Mouse (Mus musculus): ENCODE results near the gene Cacna2d3.

Cacna2d3 gene

DNA sequence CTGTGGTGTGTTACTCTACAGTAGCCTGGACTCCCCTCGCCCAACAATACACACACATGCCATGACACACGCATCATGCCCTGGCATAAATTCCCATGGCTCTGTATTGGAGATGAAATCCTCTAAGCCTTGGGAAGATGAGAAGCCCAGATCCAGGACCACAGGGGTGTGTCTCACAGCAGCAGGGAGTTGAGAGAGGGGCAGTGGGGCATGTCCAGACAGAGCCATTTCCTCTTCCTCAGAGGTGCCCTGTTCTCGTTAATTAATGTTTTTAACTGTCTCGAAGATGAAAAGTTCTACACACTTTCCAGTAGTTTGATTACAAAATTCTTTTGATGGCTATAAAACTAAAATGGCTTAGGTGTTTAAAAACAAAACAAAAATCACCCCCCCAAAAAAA lies 641.4 kb downstream of the Cacna2d3 start:
- no peak for DNase-seq (ENCODE audit: low read depth, low spot score)

DNA sequence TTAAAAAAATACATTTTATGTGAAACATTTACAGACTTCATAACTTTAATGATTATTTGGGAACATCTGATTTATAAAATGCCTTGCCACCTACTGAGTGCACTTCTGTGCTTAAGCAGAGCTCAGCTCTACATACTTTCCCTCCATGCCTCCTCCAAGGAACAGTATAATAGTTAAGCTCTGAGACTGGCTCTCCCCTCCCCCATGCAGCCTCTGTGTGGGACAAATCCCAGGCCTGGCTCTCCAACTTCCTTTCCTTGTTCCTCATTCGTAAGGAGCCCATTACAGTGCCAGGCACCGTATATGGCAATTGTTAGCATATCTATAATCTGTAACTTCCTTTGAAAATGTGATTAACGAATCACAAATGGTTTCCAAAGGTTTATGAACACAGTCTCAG lies 644.2 kb downstream of the Cacna2d3 start:
- no peak for DNase-seq (ENCODE audit: low read depth, low spot score)

DNA sequence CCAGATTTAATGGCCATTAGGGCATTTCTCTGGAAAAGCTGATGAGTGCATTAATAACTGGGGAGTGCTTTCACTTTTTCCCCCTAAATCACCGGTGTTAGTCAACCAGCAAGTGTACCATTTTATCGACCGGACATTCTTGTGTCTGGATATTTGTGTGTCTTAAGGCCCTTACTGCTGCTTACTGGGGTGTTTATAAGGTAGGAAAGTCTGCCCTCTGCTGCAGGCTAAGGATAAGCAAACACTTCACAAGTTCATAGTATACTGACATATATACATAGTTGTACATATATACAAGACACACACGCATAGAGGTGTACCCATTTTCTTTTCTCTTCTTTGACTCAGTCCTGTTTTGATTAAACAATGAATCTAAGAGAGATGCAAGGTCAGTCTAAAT lies 647.9 kb downstream of the Cacna2d3 start:
- no peak for DNase-seq (ENCODE audit: low read depth, low spot score)

DNA sequence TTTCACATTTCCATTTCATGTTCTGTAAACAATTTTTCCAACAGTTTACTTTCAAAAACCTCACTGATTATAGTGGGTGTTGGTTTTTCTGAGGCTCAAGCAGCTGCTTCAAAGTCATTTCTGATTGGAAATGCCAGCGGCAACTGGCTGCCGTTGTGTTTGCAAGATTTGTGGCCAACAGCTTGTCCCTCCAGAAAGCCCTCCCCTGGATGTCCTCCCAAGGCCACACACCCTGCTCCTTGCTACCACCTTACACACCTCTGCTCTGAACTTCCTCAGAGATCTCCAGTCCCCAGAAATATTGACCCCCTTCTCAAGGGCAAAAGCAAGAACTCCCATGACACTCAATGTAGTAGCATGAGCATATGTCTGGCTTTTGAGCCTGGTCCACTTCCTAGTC lies 659.0 kb downstream of the Cacna2d3 start:
- DNase-seq (ENCODE audit: low read depth, low spot score): no peak

DNA sequence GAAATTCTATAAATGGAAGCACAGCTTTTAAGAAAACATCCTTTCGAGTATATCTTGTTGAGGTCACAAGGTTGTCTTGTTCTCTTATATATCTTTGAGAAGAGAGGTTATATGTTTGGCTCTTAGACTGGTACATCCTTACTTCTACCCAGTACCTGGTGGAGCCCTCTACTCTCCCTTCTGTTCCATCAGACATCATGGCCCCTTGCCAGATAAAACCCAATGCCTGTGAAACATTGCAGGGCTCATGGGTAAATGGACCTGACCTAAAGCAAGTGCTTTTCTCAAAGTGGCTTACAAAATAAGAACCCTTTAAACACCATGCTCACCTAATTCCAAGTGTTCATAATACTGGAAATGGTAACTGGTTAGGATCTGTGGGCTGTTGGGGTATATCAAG lies 660.2 kb downstream of the Cacna2d3 start:
- no peak for DNase-seq (ENCODE audit: low read depth, low spot score)

DNA sequence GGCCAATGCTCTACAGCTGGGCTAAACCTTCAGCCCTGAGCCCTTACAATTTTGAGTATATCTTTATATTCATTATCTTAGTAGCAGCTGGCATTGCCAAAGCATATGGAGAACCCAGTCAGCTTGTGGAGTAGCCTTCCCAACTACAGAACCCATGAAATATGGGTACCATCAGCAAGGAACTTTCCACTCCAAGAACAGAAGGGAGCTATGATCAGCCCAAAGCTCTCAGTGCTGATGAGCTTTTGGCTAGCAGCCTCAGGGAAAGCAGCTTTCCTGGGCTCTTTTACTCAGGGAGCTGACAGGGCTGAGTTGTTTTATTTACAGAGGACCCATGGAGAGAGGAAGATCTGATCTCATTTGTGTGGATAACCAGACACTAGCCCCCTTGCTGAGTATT lies 661.0 kb downstream of the Cacna2d3 start:
- no peak for DNase-seq (ENCODE audit: low read depth, low spot score)

DNA sequence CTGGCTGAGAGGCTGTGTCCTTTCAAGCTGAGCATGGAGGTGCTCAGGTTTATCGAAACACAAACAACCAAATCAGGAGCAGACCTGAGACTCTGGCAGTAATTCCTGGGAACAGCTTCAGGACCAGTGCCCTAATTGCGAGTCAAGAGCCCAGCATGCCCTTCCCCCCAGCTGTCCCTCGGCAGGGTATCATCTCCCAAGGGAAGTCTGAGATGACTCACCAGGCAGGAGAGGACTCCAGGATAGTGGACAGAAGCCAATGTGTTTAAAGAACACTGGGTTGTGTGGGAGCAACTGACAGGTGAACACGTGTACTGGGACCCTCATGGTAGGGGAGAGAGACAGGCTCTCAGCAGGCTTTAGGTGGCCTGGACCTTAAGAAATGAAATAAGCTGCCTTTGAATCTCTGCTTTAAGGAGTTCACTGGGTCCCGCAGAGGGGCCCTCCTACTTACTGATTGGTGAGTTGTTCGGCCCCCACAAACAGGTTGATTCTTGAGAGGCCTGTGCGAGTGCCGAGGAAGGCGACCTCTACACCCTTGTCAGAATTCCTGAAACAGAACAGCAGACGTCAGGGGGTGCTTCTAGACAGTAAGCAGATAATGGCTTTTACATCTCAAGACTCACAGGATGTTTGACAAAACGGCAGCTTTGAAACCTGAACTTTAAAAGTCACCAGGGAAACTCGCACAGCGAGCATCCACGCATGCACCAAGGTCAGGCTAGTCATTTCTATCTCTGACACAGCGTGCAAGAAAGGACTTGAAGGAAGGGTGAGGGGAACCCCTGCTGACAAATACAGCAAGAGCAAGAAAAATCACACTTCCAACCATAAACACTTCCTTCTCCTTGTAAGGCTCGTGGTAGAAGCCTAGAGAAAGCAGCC lies 669.5 kb downstream of the Cacna2d3 start:
- DNase-seq (ENCODE audit: low read depth, low spot score): no peak

DNA sequence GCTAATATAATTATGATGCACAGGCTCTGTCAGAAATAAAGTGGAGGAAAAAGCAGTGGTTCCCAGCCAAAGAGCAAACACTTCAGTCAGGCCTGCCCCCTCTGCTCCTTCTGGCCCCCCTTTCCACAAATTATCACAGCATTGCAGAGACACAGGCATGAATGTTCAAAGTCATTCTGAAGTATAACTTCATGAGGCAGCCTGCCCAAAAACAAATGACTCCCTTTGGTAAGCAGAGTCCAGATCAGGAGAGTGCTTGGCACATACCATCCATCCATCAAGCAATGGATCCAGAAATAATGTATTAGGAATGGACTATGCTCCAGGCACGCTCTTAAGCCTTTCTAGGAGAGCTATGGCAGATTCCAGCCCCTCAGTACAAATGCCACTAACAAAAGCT lies 679.3 kb downstream of the Cacna2d3 start:
- DNase-seq (ENCODE audit: low read depth, low spot score): no peak

DNA sequence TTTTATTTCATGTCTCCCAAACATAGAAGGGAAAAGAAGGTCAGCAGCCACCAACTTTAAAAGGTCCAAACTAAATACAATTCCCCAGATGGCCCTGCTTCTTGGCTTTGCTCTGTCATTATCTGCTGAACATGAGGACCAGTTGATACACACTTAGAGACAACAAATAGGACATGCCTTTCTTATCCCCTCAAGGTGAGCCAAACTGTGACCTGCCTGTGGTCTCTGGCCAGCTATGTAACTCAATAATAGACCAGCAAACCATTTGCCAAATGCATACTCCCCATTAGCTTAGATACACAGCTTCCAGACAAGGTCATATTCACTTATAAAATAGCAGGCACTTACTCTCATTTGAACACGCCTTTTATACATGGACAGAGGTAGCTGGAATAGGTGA lies 680.2 kb downstream of the Cacna2d3 start:
- no peak for DNase-seq (ENCODE audit: low read depth, low spot score)

DNA sequence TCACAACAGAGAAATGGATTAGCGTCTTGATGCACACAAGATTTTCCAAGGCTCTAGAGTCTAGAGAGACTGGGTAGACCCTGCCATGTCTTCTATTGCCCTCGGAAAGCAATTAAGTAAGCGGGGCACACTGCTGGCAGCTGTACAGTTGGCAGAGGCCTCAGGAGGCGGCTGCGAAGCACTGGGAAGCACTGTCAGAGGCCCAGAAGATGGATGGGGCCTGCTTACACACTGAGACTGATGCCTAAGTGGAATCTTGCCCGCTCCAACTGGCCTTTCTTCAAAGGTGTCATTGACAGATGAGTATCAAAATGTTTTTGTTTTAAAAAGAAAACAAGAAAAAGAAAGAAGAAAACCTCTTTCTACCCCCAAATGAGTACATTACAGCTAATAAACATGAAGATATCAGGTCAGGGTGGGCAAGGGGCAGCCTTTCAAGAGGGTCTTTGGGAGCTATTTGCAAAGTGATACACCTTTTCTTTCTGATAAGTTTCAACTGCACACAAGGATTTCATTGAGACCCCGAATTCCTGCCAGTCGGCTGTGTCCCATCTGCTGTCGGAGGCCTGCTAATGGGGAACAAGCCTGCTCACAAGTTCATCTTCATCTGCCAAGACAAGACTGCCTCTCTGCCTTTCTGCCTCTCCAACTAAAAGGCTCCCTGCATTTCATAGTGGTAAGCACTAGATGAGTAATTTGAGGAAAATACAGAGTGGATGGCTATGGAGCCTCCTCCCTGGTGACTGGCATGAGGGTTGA lies 680.9 kb downstream of the Cacna2d3 start:
- DNase-seq (ENCODE audit: low read depth, low spot score): no peak

DNA sequence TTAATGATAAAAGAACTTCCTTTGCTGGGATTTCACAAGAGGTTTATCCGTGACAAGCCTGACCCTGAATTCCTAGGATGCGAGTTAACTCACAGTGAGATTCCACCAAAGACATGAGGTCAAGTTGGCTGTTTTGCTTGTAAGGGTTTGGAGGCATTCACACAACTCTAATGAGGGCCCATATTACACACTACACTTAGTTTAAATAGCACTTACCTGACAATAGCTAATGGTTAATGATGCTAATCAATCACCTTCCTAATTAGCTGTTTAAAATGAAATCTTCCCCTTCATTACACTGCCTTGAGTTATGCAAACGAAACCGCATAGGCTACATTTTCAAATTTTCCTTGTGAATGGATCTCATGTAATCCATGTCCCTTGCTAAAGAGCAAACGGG lies 683.4 kb downstream of the Cacna2d3 start:
- no peak for DNase-seq (ENCODE audit: low read depth, low spot score)

DNA sequence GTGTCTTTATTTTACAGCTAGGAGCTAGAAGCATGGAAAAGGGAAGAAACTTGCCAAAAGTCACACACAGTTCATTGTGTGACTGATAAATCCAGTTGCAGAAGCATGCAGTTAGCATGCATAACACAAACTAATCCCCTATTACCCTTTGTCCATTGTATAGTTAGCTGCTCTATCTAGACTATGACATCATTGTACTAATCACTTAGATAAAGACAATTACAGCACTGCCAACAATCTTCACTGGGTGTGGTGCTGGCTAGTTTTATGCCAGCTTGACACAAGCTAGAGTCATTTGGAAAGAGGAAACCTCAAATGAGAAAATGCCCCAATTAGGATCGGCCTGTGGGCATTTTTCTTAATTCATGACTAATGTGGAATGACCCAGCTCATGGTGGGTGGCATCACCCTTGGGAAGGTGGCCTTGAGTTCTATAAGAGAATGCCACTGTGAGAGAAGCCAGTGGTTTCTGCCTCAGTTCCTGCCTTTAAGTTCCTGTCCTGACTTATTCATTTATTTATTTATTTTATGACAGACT lies 689.7 kb downstream of the Cacna2d3 start:
- no peak for DNase-seq (ENCODE audit: low read depth, low spot score)

DNA sequence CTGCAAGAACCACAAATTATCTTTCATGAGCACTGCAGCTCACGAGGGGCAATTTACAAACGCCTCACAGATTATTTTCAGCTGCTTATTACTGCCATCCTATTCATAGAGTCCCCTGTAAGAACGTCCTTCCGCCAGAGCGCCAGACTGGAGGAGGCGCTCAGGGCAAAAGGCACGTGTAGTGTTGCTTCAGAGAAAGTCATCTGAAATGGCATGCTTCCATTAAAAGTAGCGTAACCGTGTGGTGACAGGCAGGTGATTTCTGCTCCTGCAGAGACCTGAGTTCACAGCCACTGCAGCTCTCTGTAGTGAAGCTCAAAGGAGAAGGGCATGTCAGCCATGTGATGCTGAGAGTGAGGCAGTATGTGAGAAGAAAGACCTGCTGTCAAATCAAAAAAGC lies 691.1 kb downstream of the Cacna2d3 start:
- peak; percentile 43 for DNase-seq (ENCODE audit: low read depth, low spot score)

DNA sequence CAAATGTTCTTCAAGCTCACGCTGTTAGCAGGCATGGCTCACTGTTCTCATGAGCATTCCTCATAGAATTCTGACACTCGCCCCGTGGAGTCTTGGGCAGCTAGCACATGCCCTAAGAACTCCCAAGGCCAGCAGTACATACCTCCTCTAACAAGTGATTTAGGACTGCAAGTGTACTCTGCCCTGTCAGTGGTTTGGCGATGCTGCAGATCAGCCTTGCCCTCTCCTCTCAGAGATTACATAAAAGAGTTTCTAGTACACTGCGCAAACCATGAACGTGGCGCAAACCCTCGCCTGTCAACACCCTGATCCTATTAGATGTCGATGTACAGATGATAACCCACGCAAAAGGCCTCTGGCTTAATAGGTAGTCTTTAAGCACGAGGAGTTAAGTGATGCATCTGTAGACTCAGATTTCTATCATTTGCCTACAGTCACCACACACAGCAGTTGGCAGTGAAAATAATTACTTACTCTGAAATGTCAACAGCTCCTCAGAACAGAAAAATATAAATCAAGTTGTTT lies 691.7 kb downstream of the Cacna2d3 start:
- peak; percentile 47 for DNase-seq (ENCODE audit: low read depth, low spot score)

DNA sequence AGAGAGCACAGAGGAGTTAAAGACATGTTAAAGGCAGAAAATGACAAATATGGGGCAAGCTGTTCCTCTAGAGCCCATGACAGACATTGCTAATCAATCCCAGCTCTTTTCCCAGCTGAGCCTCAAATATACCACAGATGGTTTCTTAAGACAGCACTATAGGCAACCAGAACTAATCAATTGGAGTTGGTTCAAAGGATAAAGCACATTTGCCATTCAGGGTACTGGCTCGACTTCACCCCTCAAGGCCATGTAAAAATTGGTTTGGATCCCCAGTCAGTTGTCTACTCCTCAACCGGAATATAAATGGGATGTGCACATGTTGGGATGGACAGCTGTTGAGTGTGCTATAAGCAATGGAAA lies 692.6 kb downstream of the Cacna2d3 start:
- no peak for DNase-seq (ENCODE audit: low read depth, low spot score)

DNA sequence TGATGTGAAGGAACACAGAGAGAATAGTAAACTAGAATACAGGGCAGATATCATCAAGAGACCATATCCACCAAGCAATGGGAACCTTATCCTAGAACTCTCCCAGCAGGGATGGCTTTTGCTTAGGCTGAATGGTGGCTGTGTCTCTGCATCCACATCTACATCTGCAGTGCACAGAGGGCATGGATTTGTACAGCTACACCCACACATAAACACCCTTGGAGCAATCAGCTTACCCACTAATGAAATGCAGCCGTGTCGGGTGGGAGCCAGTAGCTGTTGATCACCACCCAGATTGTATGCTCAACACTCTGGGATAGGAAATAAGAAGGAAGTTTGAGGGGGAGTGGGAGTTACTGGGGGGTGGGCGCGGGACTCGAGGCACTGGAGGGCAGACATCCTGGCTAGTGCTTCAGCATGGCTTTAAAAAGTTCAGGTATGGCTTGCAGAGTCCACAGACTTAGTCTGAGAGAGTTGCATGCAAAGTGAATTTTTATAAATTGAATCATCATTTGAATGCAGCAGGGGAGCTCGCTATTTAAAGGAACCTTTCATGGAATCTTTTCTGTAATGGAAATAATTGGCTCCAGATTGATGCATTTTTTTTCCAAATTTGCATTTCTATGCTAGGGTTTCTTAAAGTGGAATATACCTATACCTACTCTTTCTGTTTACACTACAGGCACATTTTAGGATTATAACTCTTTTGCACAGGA lies 693.1 kb downstream of the Cacna2d3 start:
- DNase-seq (ENCODE audit: low read depth, low spot score): no peak

DNA sequence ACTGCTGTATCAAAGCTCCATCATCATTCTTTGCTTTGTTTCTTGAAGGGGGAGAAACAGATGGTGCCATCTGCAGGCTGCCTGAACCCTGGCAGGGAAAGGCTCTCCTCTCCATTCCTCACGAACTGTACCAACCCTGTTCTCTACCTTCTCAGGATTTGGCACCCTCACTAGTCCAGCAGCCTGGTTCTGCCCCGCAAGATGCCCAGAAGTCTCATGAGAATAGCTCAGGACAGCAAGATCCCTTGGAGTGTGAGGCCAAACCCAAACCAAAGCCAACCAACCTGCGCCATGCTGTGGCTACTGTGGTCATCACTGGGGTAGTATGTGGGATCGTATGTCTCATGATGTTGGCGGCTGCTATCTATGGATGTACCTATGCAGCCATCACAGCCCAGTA lies 694.4 kb downstream of the Cacna2d3 start:
- no peak for DNase-seq (ENCODE audit: low read depth, low spot score)

DNA sequence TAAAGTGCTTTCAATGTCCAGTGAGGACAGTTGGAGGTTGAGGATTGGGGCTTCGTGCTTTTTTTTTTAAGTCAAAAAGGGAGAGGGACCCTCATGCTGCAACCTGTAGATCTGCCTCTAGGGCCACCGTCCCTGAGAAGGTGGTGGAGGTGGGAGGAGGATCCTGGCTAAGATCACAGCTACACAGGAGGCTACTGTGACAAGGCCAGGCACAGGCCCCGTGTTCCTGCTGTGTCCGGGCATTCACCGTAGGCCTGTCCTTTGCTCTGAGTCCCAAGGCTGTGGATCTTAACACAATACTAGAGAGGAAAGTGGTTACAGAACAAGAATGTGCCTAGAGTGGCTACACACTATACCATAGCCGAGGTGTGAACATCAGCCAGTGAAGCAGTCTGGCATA lies 696.3 kb downstream of the Cacna2d3 start:
- DNase-seq (ENCODE audit: low read depth, low spot score): no peak

DNA sequence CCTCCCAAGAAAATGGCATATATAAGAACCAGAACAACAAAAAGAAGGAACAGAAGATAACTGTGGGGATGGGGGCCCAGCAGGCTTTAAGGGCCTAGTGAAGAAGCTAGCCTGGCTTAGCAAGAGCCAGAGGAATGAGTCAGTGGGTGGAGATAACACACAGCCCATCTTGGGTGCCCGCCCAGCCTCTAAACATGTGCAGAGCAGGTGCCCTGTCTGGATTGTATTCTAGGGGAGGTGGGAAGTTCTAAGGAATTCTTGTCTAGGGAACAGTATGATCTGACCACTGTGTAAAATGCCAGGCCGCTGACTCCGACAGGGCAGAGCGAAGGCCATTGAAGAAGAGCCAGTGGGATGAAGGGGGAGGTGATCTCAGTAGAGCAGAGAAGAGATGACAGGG lies 698.4 kb downstream of the Cacna2d3 start:
- no peak for DNase-seq (ENCODE audit: low read depth, low spot score)

DNA sequence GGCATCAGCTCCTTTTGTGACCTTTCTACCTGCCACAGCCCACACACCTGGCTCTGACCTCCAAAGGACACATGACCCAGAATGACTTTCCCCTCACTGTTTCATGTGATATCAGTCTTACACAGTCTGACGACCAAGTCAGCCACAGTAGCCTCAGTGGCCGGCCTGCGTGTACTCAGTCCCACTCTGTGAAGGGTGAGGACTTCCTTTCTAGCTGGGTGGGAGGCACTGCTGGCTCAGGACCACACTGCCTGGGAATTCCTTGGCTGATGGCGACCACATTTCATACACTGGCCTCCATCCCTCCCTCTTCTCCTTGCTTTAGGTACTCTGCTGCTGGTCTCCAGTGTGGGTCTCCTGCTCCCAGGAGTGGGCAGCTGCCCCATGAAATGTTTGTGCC lies 700.4 kb downstream of the Cacna2d3 start:
- no peak for DNase-seq (ENCODE audit: low read depth, low spot score)

DNA sequence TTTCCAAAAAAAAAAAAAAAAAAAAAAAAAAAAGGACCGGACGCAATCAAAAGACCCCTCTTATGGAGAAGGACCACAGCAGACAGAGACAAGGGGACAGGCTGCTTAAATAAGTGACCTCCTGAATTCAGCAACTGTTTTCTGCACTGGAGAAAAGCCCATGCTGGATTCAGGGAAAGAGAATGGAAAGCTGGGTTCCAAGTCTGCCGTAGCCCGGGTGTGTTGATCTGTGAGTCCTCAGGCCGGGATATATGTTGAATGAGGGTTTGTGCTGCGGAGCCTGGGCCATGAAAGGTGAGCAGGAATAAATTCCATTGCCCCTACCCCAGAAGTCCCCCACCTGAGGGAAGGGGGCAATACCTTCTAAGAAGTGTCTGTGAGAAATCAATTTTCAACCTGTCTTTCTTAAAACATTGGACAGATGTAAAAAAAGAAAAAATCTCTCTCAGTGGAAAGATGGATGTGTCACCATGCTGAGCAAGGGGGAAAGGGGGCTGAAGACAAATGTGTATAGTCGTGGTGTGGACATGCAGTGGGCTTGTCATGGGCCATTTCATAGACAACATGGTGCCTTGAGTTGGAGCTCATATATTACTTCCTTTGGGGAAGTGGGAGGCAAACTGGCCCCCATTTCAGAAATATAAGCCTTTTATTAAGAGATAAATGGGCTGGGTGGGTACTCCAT lies 703.2 kb downstream of the Cacna2d3 start:
- DNase-seq (ENCODE audit: low read depth, low spot score): no peak

Data from skeletal muscle tissue, adult 2 months (tissue).